Mouse (Mus musculus) embryo, embryonic 10.5 days (tissue): ENCODE results near the gene Tut7.
"Not testable (repeated sequence)": the region's sequence is repeated elsewhere in the genome, so short reads cannot be mapped to it uniquely, and the experiment has no call there.

Source experiments
- DNase-seq: peaks from one replicate; pipeline ENCODE4 v3.0.0-alpha.2; 2015; ENCODE audit warnings: low spot score

Gene Tut7

GRCm38 (mm10) chr13:59766786-59767515 lies 56.0 kb downstream of the Tut7 start:
- DNase-seq: peak; percentile 4

DNA sequence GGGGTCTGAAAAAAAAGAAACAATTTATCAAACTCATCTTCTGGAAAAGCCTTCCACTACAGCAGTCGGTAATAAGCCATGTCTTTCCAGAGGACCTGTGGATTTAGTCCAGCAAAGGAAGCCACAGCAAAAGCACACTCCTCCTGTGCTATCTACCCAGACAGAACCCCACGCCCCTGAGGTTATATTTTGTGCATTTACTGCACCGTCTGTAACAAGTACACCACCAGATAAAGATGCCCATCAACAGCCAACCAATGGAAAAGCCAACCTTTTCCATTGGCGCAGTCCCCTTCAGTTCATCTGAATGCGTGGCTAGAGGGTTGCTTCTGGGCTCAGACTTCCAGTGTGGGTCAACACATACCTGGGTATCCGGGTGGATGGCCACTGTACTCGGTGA lies 60.2 kb downstream of the Tut7 start:
- DNase-seq: no peak

- DNase-seq: no peak
These were observed 66.0 kb downstream of the Tut7 start for GRCm38 (mm10) chr13:59756906-59757305.

GRCm38 (mm10) chr13:59750310-59750709 lies 72.6 kb downstream of the Tut7 start:
- no peak for DNase-seq

DNA sequence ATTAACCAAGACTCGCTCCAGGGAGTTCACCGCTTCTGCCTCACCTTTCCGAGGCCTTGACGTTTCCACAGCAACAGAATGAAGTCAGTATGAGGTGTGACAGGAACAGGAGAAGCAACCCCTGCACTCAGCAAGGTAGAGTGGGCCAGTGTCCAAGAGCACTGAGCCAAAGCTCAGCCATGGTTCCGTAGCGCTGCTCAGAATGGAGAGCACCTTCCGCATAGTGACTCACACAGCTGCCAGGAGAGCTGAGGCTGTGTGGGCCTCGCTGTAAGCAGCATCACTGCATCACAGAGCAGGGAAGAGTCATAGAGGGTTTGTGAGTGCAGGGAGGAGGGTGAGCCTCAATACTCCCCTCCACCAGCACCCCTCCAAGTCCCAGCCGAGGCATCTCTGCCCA lies 76.2 kb downstream of the Tut7 start, which contains the start of gene 1700014D04Rik:
1700014D04Rik (minus strand) TSS at position 42 of the 400 bp plus-strand sequence.
- DNase-seq: no peak

GRCm38 (mm10) chr13:59746164-59746563 lies 76.8 kb downstream of the Tut7 start:
- no peak for DNase-seq

GRCm38 (mm10) chr13:59745462-59745861 lies 77.5 kb downstream of the Tut7 start:
- no peak for DNase-seq

DNA sequence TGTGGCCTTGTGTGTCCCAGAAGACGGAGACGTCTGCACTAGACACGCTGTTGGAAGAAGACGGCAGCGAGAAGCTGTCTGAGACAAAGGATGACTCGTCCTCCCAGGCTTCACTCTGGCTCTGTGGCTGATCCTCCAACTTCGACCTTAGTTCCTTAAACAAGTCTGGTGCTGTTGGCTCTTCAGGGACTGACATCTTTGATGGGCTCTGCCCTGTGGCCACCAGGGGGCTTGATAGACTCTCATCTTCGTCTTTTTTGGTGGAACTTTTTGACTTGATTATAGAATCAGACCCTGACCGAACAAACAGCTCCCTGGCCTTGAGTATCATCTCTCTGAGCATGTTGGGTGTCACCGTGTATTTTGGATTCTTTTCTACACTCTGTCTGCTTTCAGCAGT lies 81.2 kb downstream of the Tut7 start:
- peak; percentile 13 for DNase-seq

DNA sequence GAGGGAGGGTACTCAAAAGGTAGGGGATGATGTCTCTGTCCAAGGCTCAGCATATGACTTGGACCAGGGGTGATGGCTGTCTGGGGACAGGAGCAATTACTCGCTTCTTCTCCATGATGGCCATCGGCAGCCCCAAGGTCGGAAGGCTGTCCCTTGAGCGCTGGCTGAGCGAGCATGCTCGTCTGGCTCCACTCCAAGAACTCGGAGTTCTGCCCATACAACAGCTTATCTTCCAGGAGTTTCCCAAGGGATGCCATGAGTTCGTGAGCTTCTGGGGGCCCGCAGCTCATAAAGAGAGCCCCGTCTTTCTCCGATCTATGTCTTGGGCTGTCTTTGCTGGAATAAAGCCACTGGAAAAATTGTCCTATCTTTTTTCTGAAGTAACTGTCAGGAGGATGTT lies 81.9 kb downstream of the Tut7 start:
- DNase-seq: no peak

DNA sequence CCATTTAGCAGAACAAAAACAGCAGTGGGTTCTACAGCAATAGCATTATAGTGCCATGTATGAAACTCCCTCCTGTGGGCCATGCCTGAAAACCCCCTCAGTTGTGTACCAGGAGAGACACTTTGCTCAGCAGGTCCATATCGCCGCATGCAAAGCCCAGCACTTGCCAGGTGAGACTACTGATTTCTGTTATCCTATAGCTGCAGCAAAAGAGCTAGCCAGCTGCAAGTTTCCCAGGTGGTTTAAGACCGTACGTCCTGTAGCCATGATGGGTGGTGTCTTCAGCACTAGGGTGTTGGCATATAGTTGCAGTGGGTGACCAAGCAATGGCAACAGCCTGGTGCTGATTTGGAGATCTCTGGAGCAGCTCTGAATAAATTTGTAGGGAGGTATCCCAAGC lies 83.5 kb downstream of the Tut7 start:
- no peak for DNase-seq

DNA sequence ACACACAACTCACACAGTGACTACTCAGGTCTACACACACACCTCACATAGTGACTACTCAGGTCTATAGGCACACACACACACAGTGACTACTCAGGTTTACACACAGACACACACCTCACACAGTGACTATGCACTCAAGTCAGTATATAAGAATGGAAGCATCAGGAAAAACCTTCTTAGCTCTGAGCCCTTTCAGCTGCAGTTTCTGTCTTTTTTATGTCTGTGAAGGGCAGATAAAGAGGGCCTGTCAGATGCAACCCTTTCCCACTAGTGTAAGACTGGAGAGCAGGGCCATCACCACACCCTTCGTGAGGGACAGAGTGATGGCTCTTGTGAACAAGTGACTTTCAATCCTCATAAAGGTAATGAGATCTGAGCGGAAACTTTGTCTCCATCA lies 84.5 kb downstream of the Tut7 start:
- DNase-seq: no peak

GRCm38 (mm10) chr13:59735190-59735589 lies 87.8 kb downstream of the Tut7 start:
- peak; percentile 43 for DNase-seq

- DNase-seq: not testable (repeated sequence)
These were observed 88.6 kb downstream of the Tut7 start for GRCm38 (mm10) chr13:59734347-59734746.

GRCm38 (mm10) chr13:59733936-59734335 lies 89.0 kb downstream of the Tut7 start:
- no peak for DNase-seq

DNA sequence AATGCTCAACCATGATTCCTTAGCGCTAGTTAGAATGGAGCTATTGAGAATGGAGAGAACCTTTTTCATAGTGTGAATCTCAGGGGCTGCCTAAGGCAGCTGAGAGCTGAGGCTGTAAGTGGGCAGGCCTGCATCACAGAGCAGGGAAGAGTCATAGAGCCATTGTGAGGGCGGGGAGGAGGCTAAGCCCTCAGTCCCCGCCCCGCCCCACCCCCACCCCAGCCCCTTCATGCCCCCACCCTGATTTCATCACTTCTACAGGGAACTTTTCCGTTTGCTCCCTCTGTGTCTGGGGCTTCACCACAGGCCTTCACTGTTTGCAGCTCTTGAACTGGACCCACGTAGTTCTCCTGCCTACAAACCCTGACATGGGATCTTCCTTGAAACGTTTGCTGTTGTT lies 91.3 kb downstream of the Tut7 start, which contains the start of gene Spata31d1d:
Spata31d1d (minus strand) TSS at position 101 of the 400 bp plus-strand sequence.
- DNase-seq: no peak

GRCm38 (mm10) chr13:59728378-59729093 lies 94.4 kb downstream of the Tut7 start:
- peak; percentile 94 for DNase-seq

- DNase-seq: no peak
These were observed 96.6 kb downstream of the Tut7 start for GRCm38 (mm10) chr13:59726139-59726867.

GRCm38 (mm10) chr13:59722089-59722488 lies 100.9 kb downstream of the Tut7 start:
- not testable (repeated sequence) for DNase-seq
